8 mouse cellular contexts compared by ENCODE assay signal in genomic region chr11:35834022-35834760, GRCm38 (mm10). TPM values are rescaled to one million over a fixed set of nuclear protein-coding genes. Genes with fewer than 3 reads are reported as not detected.
DNase-seq lines count a peak whose midpoint lies in the region; ATAC-seq and TF ChIP-seq lines count a peak whose summit lies in the region.

Rars (minus strand) TSS chr11:35834506.

- peak within 1 kb of the TSS; percentile 90 for H3K9ac ChIP-seq in embryonic facial prominence, embryonic 14.5 days (ENCODE audit: low read depth, low read length)
- H3K9ac ChIP-seq in heart, adult 2 months (ENCODE audit: low read depth, low read length), result peak within 1 kb of the TSS; percentile 87
- H3K9ac ChIP-seq in limb, embryonic 13.5 days, result peak within 1 kb of the TSS; percentile 91
- H3K9ac ChIP-seq in midbrain, embryonic 16.5 days (ENCODE audit: low read depth, low read length), result peak within 1 kb of the TSS; percentile 88

- TF ChIP-seq POLR2A in heart, adult 2 months (IDR thresholded peaks at IDR 0.05; ENCODE audit: insufficient read depth, low read depth, low read length), result peak; percentile 76

- H3K4me2 ChIP-seq in embryonic facial prominence, embryonic 14.5 days (ENCODE audit: low read depth, low read length), result peak within 1 kb of the TSS; percentile 72
- H3K4me2 ChIP-seq in limb, embryonic 13.5 days (replicated peaks), result peak within 1 kb of the TSS; percentile 72
- peak within 1 kb of the TSS; percentile 86 for H3K4me2 ChIP-seq in midbrain, embryonic 16.5 days (ENCODE audit: low read length)

- peaks cover 37% of the 10 kb centered on the region for H3K36me3 ChIP-seq in embryonic facial prominence, embryonic 14.5 days (ENCODE audit: control insufficient read depth, insufficient read depth, low read length)
- H3K36me3 ChIP-seq in heart, adult 2 months (ENCODE audit: control insufficient read depth, insufficient read depth, low read length), result no peaks in the 10 kb centered on the region
- H3K36me3 ChIP-seq in limb, embryonic 13.5 days, result peaks cover 28% of the 10 kb centered on the region
- peaks cover 10% of the 10 kb centered on the region; the same call in 1 of the 2 replicates for H3K36me3 ChIP-seq in midbrain, embryonic 16.5 days (ENCODE audit: control insufficient read depth, insufficient read depth, low read length)

- no peaks in the 10 kb centered on the region for H3K9me3 ChIP-seq in embryonic facial prominence, embryonic 14.5 days (ENCODE audit: control insufficient read depth, low read length)
- no peaks in the 10 kb centered on the region for H3K9me3 ChIP-seq in limb, embryonic 13.5 days
- H3K9me3 ChIP-seq in midbrain, embryonic 16.5 days (replicated peaks; ENCODE audit: control insufficient read depth, low read length, poor library complexity, severe bottlenecking), result no peaks in the 10 kb centered on the region; the same call in 1 of the 2 replicates

- peak; percentile 99 for TF ChIP-seq CTCF in heart, adult 2 months (IDR thresholded peaks at IDR 0.05)

- intact Hi-C loops in heart, adult 2 months (cut with DNase I), result loop anchor here (2.0 to 5.0 kb wide), 3 partner anchors 63 to 1002 kb away; partner anchors contain the start of gene Spdl1

- TF ChIP-seq EP300 in heart, adult 2 months (IDR thresholded peaks at IDR 0.05; ENCODE audit: insufficient read depth, low read depth, low read length), result peak; percentile 52; the same call in 1 of the 2 replicates

- peaks cover 5% of the 10 kb centered on the region for H3K79me2 ChIP-seq in heart, adult 2 months (replicated peaks; ENCODE audit: control insufficient read depth, insufficient read depth, low read length)

- H3K27me3 ChIP-seq in embryonic facial prominence, embryonic 14.5 days (replicated peaks; ENCODE audit: control insufficient read depth, insufficient read depth, low read length), result no peaks in the 10 kb centered on the region
- no peaks in the 10 kb centered on the region for H3K27me3 ChIP-seq in heart, adult 2 months (ENCODE audit: control insufficient read depth, insufficient read depth, low read length)
- H3K27me3 ChIP-seq in limb, embryonic 13.5 days, result no peaks in the 10 kb centered on the region
- H3K27me3 ChIP-seq in midbrain, embryonic 16.5 days (ENCODE audit: control insufficient read depth, insufficient read depth, low read depth, low read length), result no peaks in the 10 kb centered on the region

- DNase-seq in 3T3-L1 (ENCODE audit: low read depth, low spot score), result peak; percentile 97
- DNase-seq in adrenal gland, postnatal 4 days (ENCODE audit: low spot score in 2 of 2), result peak; percentile 75 to 88
- DNase-seq in embryonic facial prominence, embryonic 14.5 days (ENCODE audit: low spot score), result peak; percentile 95
- peak; percentile 93 to 94 for DNase-seq in heart, adult 2 months
- DNase-seq in kidney, adult 8-10 months, result peak; percentile 93 to 96
- peak; percentile 86 to 94 for DNase-seq in spleen, postnatal 10 days (ENCODE audit: low spot score in 2 of 2)

- H3K4me1 ChIP-seq in embryonic facial prominence, embryonic 14.5 days (ENCODE audit: control insufficient read depth, insufficient read depth, low read length), result peaks cover 6% of the 10 kb centered on the region
- peaks cover 2% of the 10 kb centered on the region for H3K4me1 ChIP-seq in heart, adult 2 months (ENCODE audit: control insufficient read depth, insufficient read depth, low read length)
- peaks cover 13% of the 10 kb centered on the region for H3K4me1 ChIP-seq in limb, embryonic 13.5 days
- peaks cover 20% of the 10 kb centered on the region for H3K4me1 ChIP-seq in midbrain, embryonic 16.5 days (ENCODE audit: control insufficient read depth, insufficient read depth, low read length)

- peak within 1 kb of the TSS; percentile 33; the same call in 1 of the 2 replicates for H3K27ac ChIP-seq in embryonic facial prominence, embryonic 14.5 days (replicated peaks; ENCODE audit: low read depth, low read length)
- peak within 1 kb of the TSS; percentile 54 for H3K27ac ChIP-seq in heart, adult 2 months
- no peak within 1 kb of the TSS for H3K27ac ChIP-seq in limb, embryonic 13.5 days
- peak within 1 kb of the TSS; percentile 63 for H3K27ac ChIP-seq in midbrain, embryonic 16.5 days (ENCODE audit: low read length)

- 2% methylated on average over 39 of the region's 46 CpGs for WGBS in embryonic facial prominence, embryonic 14.5 days
- 1% methylated on average over 46 of the region's 46 CpGs for WGBS in heart, adult 2 months
- WGBS in limb, embryonic 13.5 days, result 2% methylated on average over 46 of the region's 46 CpGs
- WGBS in midbrain, embryonic 16.5 days, result 2% methylated on average over 46 of the region's 46 CpGs

- ATAC-seq in embryonic facial prominence, embryonic 14.5 days (ENCODE audit: low read depth), result peak; percentile 86
- ATAC-seq in limb, embryonic 13.5 days (ENCODE audit: low FRiP score, low read depth), result peak; percentile 84
- ATAC-seq in midbrain, embryonic 16.5 days, result peak; percentile 88

- peak within 1 kb of the TSS; percentile 97 for H3K4me3 ChIP-seq in embryonic facial prominence, embryonic 14.5 days (ENCODE audit: low read depth, low read length)
- peak within 1 kb of the TSS; percentile 85 for H3K4me3 ChIP-seq in heart, adult 2 months
- H3K4me3 ChIP-seq in limb, embryonic 13.5 days, result peak within 1 kb of the TSS; percentile 90
- peak within 1 kb of the TSS; percentile 96 for H3K4me3 ChIP-seq in midbrain, embryonic 16.5 days (ENCODE audit: low read depth, low read length)

RNA-seq across cellular contexts. Expression of gene Rars, which starts in this region (rescaled TPM):
- total RNA-seq in adrenal gland, postnatal 4 days (2021), result 10 to 100 TPM; 74.8 to 77.9 TPM
- polyA plus RNA-seq in embryonic facial prominence, embryonic 14.5 days (2014; fragmentation: Nextera tagmentation; extraction: Ambion mirVana), result 85.9 and 93.8 TPM in 2 replicates
- total RNA-seq in heart, adult 2 months (2021), result 10 to 100 TPM; 36.3 to 37.4 TPM
- 11.7 and 21.8 TPM in 2 replicates for polyA plus RNA-seq in heart, adult 2 months (2012; rRNA removed)
- polyA plus RNA-seq in limb, embryonic 13.5 days (2015; fragmentation: Nextera tagmentation; extraction: Ambion mirVana), result 88.4 and 90.7 TPM in 2 replicates
- polyA plus RNA-seq in midbrain, embryonic 16.5 days (2015; fragmentation: Nextera tagmentation; extraction: Ambion mirVana), result 70.2 and 71.9 TPM in 2 replicates
